Mouse (Mus musculus) embryo, embryonic 11 days (tissue): Measurements from ENCODE around the gene Plcd1.

Experiments
- DNase-seq: peaks from one replicate; pipeline ENCODE4 v3.0.0-alpha.2; 2015

Plcd1 gene

DNA sequence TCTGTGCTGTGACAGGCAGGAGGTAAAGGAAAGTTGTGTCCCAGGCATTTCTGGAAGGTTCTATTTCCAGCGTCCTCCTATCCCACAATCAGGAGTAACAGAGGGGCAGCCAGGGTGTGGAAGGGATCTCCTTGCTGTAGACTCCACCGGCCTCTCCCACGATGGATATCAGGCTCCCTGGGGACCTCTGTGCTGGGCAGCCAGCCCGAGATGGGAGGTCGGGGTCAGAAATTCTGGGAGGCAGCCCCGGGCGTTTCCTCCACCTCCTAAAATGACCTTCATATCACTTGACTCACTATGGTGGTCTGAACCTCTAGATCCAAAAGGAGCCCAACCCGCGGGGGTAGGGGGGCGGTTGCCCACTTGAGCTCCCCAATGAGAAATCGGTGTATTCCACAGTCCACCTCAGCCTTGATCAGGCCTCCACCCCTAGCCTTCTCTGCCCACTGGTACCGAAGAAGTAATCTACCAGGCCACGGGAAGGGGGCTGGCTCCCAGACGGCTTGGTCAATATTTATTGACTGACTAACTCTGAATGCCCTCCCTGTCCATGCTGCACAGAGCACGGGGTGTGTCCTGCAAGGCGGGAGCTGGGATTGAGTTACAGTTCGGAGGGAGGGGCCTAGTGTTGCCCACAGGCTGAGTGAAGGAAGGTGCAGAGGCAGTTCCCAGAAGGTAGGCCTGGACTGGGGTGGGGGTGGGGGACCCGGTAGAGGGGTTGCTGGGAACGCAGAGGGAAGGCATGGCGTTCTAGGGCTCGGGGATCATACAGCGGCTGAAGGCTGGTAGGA, 41.0 kb downstream of the Plcd1 start, which contains the start of gene Vill:
Gene Vill, plus strand, starts transcription at position 625 of the 791 bp plus-strand sequence.
- DNase-seq = peak; percentile 86

DNA sequence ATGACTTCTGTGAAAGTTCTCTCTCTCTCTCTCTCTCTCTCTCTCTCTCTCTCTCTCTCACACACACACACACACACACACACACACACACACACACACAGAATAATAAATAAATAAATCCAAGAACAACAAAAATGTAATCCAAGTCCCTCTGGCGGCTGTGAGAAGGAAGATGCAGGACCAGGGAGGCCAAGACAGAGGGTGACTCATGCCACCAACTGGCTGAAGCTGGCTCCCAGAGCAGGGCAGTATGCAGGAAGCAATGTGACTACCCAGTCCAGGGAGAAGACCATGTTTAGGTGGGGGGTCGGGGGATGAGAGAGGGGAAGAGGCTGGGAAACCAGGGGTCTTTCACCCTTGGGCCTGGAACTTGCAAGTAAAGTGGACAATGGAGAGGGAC, 42.1 kb downstream of the Plcd1 start:
- DNase-seq = no peak

DNA sequence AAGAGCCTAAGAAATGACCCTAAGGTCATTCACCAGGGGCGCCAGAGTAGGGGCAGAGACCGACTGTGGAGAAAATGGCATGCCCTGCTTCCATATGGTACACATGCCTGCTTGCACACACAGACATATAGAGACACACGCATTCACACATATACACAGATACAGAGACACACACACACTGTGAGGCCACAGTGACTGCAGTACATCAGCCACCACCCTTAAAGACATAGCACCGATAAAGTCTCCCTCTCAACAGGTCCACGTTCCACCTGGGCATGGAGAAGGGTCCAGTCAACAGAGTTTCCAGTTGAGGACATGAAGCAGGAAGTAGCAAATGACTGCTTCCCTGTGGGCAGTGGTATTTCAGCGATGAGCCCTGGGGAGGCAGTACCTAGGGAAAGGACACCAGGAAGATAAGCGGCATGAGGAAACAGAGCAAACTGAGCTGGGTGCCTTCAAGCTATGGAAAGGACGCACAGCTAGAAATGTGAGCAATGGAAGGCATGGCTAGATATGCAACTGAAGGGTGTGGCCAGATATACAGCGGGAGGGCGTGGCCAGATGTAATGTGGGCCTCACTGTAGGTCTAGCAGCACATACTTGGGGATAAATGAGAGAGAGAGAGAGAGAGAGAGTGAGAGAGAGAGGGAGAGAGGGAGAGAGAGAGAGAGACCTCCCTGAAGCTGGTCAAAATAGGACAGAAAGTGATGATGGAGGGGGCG, 45.0 kb downstream of the Plcd1 start:
- DNase-seq = no peak

DNA sequence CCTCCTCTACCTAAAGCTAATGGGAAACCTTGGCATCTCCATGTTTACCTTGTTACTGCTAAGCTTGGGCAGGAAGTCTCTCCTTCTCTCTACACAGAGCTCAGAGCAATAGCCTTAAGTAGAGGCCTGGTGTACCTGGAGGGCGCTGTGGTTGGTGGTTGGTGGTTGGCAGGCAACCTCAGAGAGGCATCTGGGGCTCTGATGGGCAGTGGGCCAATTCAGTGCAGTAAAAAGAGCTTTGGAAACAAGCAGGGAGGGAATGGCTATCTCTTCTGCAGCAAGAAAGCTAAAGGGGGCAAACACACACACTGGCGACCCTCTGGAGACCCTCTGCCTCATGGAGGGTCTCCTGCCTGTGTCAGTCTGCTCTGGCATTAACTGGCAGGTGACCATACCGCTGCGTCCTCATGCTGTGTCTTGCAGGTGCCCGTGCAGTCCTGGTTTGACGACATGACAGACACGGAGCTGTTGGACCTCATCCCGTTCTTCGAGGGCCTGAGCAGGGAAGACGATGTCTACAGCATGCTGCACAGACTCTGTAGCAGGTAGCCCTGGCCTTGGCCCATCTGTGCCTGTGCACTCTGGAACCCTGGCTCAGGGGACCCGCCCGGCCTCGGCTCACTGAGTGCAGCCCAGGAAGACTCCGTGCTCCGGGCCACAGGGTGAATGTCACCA, 53.1 kb downstream of the Plcd1 start:
- DNase-seq = no peak

DNA sequence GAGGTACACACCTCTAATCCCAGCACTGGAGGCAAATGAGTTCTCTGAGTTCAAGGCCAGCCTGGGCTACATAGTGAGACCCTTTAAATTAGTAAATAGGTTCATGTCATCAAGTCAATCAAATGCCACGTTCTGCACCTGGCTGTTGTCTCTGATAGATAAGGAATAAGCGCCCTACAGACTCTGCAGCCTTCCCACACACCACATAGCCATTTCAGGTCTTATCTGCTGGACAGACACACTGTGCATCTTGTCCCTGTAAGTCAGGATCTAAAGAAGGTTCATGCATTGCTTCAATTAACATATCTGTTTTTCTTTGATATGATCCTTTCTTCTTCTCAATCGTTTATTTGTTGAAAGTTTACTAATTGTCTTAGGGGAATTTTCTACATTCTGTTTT, 54.7 kb downstream of the Plcd1 start:
- no peak for DNase-seq

DNA sequence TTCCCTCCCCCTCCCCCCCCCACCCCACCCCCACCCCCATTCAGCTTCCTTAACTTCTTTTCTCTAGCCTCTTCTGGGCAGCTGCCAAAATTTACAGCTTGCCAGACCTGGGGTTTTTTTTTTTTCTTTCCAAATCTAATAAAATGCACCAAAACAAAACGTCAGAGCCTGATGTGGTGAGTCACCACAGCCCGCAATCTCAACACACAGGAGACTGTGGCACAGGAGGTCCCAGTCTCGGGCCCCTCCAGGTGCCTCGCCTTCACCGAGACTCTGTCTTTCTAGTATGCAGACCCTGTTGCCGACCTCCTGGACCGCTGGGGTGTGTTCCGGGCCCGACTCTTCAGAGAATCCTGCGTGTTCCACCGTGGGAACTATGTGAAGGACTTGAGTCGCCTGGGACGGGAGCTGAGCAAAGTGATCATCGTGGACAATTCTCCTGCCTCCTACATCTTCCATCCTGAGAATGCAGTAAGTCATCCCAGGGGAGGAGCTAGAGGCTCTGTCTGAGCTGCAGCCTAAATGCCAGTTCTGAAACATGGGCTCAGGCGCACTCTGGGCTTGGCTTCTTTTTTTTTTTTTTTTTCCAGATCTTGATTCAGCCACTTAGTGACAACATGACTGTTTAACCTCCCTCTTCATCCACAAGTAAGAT, 56.1 kb downstream of the Plcd1 start:
- DNase-seq = no peak

DNA sequence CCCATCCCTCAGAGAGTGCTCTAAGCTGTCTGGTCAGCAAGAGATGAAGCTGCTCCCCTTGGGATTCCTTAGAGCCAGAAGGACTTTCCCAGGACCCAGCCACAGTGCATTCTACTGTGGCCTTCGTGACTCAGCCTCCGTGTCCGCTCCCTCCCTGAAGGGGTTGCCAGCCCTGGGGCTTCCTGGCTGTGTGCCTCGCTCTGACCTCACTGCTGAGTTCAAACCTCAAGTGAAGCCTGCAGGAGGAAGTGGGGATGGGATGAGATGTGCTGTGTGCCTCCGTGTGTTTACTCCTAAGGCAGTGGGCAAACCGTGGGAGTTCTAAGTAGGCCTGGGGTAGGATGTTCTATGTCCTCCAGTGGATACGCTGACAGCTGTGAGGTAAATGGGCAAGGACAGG, 57.5 kb downstream of the Plcd1 start:
- DNase-seq = no peak

DNA sequence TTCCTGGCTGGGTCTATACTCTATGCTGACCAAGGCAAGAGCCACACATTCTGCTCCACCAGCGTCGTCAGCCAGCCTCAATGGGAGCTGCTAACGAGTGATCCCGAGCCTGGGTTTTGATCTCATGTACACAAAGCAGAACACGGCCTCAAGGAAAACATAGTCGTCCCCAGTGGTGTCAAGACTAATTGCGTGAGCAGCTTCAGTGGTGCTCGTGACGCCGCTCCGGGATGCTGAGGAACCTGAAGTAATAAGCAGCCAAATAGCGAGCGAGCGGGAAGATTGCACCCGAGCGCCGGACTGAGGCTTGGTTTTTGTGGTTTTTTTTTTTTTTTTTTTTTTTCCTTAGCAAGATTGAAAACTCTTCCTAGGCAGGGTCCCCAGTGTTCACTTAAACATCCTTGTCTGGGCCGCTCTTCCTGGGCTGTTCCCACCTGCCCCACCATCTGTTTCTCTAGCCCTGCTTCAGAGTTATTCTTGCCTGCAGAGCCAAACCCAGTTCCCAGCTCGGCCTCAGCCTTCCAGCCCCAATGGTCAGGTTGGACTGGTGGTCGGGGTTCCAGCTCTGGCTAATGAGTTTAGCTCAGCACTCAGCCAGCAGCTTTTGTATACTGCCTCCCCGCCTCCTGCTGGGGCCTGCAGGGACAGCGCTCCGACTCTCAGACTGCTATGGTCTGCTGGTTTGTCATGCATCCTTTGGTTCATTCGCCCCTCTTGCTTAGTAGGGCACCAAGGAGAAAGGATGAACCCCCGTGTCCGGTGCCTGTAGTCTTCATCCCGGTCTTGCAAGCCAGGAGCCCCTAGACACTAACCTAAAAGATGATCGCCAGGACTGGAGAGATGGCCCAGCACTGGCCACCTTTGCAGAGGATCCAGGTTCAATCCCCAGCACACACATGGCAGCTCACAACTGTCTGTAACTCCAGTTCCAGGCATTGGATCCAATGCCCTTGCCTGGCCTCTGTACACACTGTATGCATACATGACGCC, 58.3 kb downstream of the Plcd1 start:
- no peak for DNase-seq

DNA sequence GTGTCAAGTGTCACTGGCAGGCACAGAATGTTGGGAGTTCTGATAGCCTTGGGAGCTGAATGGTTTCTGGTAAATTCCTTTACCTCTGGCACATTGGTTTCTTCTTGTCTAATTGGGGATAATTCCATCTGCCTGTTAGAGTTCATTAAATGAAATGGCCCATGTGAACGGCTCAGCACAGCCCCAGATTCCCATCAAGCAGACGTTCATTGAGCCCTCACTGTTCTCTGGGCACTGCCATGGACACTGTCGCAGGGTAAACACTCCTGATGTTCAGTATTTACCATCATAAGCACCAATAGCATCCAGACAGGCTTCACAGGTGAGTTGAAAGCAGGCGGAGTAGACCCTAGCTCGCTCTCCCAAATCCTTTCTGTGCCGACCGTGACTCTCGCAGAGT, 59.2 kb downstream of the Plcd1 start:
- DNase-seq = no peak

DNA sequence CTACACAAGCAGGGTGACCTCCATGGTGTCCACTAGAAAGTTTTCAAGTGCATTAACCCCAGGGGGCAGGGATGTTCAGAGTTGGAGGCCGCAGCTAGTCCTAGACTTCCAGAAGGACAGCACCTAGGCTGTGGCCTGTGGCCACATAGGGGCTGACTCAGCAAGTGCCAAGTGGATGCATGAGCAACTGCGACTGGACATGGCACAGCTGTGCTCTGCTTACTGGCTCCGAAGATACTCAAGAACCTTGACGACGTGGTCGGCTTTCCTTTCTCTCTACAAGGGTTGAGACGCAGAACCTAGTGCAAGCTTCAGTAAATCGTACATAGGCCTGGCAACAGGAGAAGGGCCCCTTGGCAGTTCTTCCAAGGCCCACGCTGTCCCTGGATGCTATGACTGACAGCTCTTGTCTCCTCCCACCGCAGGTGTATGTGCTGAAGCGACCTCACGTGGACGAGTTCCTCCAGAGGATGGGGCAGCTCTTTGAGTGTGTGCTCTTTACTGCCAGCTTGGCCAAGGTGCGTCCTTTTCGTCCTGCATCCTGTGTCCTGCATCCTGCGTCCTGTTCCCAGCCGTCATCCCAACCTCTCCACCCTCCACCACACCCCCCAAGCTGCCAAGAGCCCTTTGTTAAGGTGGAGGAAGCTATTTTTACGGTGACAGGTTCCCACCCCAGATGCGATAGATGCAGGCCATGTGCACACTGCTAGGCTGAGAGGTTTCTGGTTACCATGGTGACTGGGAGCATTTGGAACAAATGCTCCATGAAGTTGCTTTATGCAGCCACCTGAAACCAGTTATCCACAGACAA, 60.0 kb downstream of the Plcd1 start:
- peak; percentile 56 for DNase-seq

DNA sequence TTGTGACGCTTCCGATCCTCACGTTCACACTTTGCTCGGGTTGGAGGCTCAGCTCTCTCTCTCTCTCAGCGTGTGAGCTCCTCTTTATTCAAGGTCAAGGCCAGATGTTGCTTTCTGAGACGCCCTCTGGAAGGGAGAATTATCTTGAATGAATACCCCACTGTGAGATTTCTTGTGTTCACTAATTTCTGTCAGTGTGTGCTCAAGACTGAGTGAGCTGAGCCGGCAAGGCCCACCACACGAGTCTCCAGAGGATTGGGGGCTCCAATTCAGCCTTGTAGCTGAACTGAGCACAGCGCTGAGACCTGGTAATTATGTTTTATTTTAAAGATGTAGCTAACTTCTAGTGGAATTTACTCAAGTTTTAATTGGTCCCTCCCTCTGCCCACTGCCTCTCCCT, 60.8 kb downstream of the Plcd1 start:
- peak; percentile 27 for DNase-seq

DNA sequence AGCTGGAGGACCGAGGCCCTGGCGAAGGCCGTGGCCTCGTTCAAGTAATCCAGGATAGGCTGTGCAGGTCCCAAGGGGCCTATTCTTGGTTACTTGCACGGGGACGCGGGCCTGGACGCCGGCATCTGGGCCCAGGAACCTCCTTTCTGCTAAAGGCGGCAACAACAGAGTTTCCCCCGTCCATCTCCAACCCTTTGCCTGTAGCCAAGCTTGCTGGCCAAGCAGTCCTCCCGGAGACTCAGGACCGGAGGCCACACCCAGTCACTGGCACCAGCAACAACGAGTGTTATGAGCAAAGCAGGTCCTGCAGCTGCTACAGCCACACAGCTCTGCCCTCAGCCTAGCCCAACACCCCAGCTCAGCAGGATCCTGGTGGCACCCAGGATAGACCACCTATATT, 61.5 kb downstream of the Plcd1 start:
- DNase-seq = no peak

DNA sequence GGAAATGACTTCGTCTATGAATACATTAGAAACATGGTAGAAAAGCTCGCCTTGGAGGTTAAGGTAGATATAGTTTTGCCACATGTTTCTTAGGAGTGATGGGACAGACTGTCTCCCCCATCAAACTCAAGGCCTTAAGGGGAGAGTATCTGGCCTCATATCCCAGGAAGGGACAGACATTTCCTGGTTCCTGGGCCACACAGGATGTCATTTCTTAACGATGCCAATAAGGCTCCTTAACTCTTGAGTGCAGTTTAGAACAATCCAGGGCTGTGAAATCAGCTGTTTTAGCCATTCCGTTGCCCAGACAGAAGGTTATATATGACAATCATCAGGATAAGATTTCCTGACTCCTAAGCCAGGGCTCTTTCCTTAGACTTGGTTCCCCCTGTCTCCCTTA, 62.3 kb downstream of the Plcd1 start:
- DNase-seq = no peak

DNA sequence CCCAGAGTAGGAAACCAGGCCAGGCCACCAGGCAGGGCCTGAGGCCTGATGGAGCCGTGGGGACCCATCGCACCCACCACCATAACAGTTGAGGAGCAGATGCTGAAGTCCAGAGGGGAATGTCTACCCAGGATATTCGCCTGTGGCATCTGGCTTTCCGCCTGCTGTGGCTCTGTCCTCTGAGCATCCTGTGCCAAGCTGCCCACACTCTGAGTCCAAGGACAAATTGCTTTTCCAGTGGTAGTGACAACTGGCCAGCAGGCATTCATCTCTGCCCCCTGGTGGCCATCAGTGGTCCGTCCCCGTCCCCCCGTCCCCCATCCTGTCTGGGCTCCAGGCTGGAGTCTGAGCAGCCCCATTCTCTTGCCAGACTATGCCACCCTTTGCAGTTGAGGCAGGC, 63.7 kb downstream of the Plcd1 start:
- peak; percentile 74 for DNase-seq

DNA sequence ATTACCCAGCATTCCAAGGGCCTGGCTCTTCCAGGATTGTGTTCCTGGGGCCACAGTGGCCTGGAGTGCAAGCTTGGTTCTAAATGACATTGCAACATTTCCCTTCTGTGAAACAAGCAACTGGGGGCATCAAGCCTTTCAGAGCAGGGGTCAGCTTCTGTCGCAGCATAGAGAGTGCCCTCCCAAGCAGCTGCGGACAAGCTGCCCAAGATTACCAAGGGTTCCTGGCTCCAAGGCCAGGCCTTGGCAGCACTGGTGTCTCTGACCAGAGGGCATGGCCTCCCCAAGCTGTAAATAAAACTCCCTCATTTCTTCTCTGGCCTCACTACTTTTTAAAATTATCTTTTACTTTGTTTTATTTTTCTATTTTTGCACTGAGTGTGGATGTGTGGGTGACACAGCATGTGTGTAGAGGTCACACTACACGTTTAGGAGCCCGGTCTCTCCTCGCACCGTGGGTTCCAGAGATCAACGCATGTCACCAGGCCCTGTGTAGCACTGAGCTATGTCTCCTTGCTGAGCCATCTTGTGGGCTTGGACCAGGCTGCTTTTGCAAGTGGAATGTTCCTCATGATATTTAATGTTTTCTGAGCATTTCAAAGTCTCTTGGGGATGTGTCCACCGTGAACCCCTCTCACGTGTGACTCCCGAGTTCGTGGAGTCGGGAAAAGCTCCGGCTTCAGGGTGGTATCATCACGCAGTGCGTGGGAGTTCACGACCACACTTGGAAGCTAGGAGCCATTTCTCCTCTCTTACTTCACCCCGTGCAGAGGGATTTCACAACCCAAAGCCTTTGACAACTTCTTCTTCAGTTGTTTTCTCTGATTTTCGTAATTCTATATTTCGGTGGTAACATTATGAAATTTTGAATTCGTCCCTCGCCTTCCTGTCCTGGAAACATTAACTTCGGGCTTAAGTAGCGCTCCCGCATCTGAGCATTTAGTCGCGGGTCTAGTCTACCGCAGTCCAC, 64.8 kb downstream of the Plcd1 start:
- no peak for DNase-seq

DNA sequence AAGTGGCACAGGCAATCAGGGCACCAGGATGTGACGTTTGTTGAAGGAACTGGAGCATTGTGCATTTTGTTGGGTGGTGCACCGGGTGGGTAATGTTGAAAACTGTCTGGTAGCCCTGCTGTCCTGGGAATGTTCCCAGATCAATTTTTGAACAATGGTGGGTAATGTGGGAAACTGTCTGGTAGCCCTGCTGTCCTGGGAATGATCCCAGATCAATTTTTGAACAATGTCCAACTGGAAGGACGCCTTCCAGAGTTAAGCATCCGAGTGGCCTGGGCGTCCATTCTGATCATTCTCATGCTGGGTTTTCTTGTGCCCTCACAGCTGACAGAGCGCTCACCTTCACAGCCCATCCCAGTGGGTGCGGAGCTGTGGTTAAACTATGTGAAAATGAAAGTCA, 66.0 kb downstream of the Plcd1 start:
- DNase-seq = no peak

DNA sequence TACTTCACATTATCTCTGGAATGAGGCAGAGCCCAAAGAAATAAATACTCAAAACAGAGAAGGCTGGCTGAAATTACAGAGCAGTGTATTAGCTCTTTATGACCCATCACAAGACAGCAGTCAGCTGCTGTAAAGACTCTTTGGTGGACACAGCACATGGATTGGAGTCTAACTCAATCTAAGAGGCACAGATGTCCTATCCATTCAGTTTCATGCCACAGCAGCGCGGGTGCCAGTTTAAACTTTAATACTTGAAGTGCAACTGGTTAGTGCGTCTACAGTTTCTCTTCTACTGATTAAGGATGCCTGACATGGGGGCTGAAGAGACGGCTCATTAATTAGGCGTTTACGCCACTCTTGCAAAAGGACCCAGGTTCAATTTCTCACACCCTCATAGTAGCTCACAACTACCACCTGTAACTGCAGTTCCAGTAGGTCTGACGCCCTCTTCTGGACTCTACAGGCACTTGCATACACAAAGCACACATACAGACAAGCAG, 67.4 kb downstream of the Plcd1 start:
- DNase-seq = no peak

DNA sequence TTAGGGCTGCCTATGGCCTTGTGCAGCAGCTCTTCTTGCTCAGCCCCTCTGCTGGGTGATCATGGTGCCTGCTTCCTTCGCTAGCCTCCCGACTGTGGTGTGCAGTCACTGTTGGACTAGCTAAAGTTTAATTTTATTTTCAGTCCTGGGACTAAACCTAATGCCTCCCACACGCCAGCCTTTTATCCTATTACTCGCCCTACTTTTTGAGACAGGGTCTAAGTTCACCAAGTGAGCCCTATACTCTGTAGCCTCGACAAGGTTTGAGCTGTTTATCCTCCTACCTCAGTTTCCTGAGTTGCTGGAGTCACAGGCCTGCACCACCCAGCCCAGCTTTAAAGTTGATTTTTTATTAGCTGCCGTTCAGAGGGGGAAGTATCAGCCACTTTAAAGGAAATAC, 68.0 kb downstream of the Plcd1 start:
- DNase-seq = no peak

DNA sequence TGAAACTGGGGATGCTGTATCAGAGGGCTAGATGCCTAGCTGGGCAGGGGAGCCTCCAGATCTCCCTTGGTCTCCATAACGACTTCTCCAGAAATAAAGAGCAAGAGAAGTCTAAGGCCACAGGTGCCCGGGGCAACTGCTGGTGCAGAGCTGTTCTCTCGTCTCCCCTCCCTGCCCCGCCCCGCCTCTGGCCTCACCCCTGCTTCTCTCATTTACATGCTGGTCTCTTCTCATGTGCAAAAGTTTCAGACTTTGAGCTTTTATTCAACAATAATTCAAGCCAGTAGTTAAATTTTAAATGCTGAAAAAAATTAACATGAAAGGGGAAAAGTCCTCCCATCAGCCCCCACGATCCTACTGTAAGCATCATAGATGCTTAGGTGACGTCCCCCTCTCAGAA, 71.6 kb downstream of the Plcd1 start:
- DNase-seq = no peak
